Mouse (Mus musculus) thymus, adult 2 months (tissue): ENCODE data around the gene Tlk2. TPM values are rescaled to one million over a fixed set of nuclear protein-coding genes. Genes with fewer than 3 reads are reported as not detected.

Source experiments
- DNase-seq: peaks from one replicate; pipeline ENCODE4 v3.0.0; 2021
- H3K27ac ChIP-seq: fragments of 200-500 bp; 2 replicates; pipeline ENCODE4 v1.5.1; 2012; ENCODE audit warnings: low read length, control low read depth; ENCODE audit not compliant: control insufficient read depth, insufficient read depth
- H3K27me3 ChIP-seq: fragments of 200-500 bp; 2 replicates; pipeline ENCODE4 v1.6.1; 2012; ENCODE audit warnings: mild to moderate bottlenecking, low read length, moderate library complexity, mixed read lengths; ENCODE audit not compliant: control insufficient read depth, insufficient read depth
- H3K36me3 ChIP-seq: fragments of 200-500 bp; 2 replicates; pipeline ENCODE4 v1.6.1; 2012; ENCODE audit warnings: mild to moderate bottlenecking, low read length, moderate library complexity; ENCODE audit not compliant: control insufficient read depth, insufficient read depth
- H3K4me1 ChIP-seq: fragments of 200-500 bp; replicated peaks from 2 replicates; pipeline ENCODE4 v1.6.1; 2012; ENCODE audit warnings: low read length; ENCODE audit not compliant: control insufficient read depth, insufficient read depth
- H3K4me3 ChIP-seq: fragments of 200-500 bp; 2 replicates; pipeline ENCODE4 v1.5.1; 2012; ENCODE audit warnings: mild to moderate bottlenecking, low read length, control low read depth, moderate library complexity; ENCODE audit not compliant: control insufficient read depth, insufficient read depth
- CTCF ChIP-seq: fragments of 200-500 bp; IDR thresholded peaks from 2 replicates; pipeline ENCODE4 v1.5.1; 2012; ENCODE audit warnings: mild to moderate bottlenecking, control low read depth, low read length, moderate library complexity, borderline replicate concordance; ENCODE audit not compliant: control insufficient read depth, poor library complexity, insufficient read depth; ENCODE audit errors: extremely low read depth
- POLR2A ChIP-seq: fragments of 200-500 bp; IDR thresholded peaks from 2 replicates; pipeline ENCODE4 v1.6.1; 2012; ENCODE audit warnings: mild to moderate bottlenecking, low read length, control low read depth, moderate library complexity; ENCODE audit not compliant: control insufficient read depth, poor library complexity, insufficient read depth; ENCODE audit errors: extremely low read depth
- WGBS: fragments of 180-500 bp; shearing (Covaris S2); methylation state at CpG from one replicate; pipeline ENCODE4 v1.1.7; 2018; 5-methylcytosine and 5-hydroxymethylcytosine counted together
- polyA plus RNA-seq: library from polyadenylated mRNA; depleted of rRNA; stranded (reverse); fragments of >200 nt; gene quantifications from 2 replicates; pipeline ENCODE4 v1.2.3, GENCODE M21; 2012

The Tlk2 gene
- polyA plus RNA-seq, 1 experiment = 31.6 TPM

- DNase-seq = no peak
- Histone ChIP-seq H3K4me1 (no peaks in the 10 kb centered on the region), H3K27ac (no peak overlapping the region), H3K27me3 (no peaks in the 10 kb centered on the region), H3K4me3 (no peak overlapping the region), H3K36me3 (peaks cover 72% of the 10 kb centered on the region)
- TF ChIP-seq POLR2A (no peak), CTCF (no peak)
- WGBS = 95% methylated on average over 6 of the region's 6 CpGs
Measured at GRCm38 (mm10) chr11:105246785-105247184, 68.2 kb downstream of the Tlk2 start.

GRCm38 (mm10) chr11:105247321-105247720 lies 68.7 kb downstream of the Tlk2 start:
- no peak for TF ChIP-seq CTCF
- Histone ChIP-seq H3K27ac (no peak overlapping the region), H3K36me3 (peaks cover 67% of the 10 kb centered on the region)

GRCm38 (mm10) chr11:105259733-105260132 lies 81.1 kb downstream of the Tlk2 start:
- TF ChIP-seq CTCF = no peak
- no peak for TF ChIP-seq POLR2A
- no peak for DNase-seq
- H3K4me1 ChIP-seq = no peaks in the 10 kb centered on the region
- no peak overlapping the region for H3K4me3 ChIP-seq
- H3K36me3 ChIP-seq = peaks cover 73% of the 10 kb centered on the region
- H3K27me3 ChIP-seq = no peaks in the 10 kb centered on the region
- WGBS = 85% methylated on average over 3 of the region's 3 CpGs
- H3K27ac ChIP-seq = no peak overlapping the region

More at GRCm38 (mm10) chr11:105247321-105247720, 68.7 kb downstream of the Tlk2 start:
- Histone ChIP-seq H3K4me1 (no peaks in the 10 kb centered on the region), H3K27me3 (no peaks in the 10 kb centered on the region), H3K4me3 (no peak overlapping the region)
- DNase-seq = no peak
- 97% methylated on average over 5 of the region's 5 CpGs for WGBS

DNA sequence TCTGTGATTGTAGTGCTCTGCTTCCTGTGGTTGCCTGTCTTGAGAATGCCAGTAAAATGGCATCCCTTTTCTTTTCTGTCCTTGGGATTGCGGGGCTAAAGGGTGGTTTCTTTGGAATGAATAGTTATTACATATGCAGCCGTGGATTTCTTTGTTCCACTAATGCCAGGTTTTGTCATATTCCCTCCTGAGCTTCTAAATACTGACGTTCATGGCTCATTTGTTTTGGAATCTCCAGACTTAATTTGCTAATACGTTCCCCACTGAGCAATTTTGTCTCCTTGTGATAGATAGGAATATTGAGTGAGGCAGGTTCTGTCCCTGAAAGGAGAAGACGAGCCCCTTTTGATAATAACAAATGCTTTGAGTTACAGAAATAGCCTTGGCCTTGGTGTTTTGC lies 82.5 kb downstream of the Tlk2 start:
- Histone ChIP-seq H3K27me3 (no peaks in the 10 kb centered on the region), H3K4me3 (no peak overlapping the region), H3K27ac (no peak overlapping the region), H3K36me3 (peaks cover 68% of the 10 kb centered on the region), H3K4me1 (no peaks in the 10 kb centered on the region)
- WGBS = 97% methylated on average over 5 of the region's 5 CpGs
- TF ChIP-seq POLR2A (no peak), CTCF (no peak)
- DNase-seq = no peak

GRCm38 (mm10) chr11:105261601-105262351 lies 83.2 kb downstream of the Tlk2 start:
- Histone ChIP-seq H3K4me3 (no peak overlapping the region), H3K27me3 (no peaks in the 10 kb centered on the region), H3K4me1 (no peaks in the 10 kb centered on the region), H3K36me3 (peaks cover 68% of the 10 kb centered on the region), H3K27ac (no peak overlapping the region)
- TF ChIP-seq POLR2A = no peak
- no peak for TF ChIP-seq CTCF
- no peak for DNase-seq
- 90% methylated on average over 4 of the region's 4 CpGs for WGBS

GRCm38 (mm10) chr11:105264506-105264905 lies 85.9 kb downstream of the Tlk2 start:
- no peak overlapping the region for H3K27ac ChIP-seq
- H3K4me3 ChIP-seq = no peak overlapping the region
- no peaks in the 10 kb centered on the region for H3K4me1 ChIP-seq
- H3K36me3 ChIP-seq = peaks cover 65% of the 10 kb centered on the region
- TF ChIP-seq CTCF = no peak
- no peak for TF ChIP-seq POLR2A
- no peaks in the 10 kb centered on the region for H3K27me3 ChIP-seq
- no peak for DNase-seq

- H3K36me3 ChIP-seq = peaks cover 62% of the 10 kb centered on the region
- DNase-seq = no peak
- WGBS = 98% methylated on average over 3 of the region's 3 CpGs
- no peak for TF ChIP-seq POLR2A
- H3K4me3 ChIP-seq = no peak overlapping the region
- H3K27ac ChIP-seq = no peak overlapping the region
- no peaks in the 10 kb centered on the region for H3K4me1 ChIP-seq
- H3K27me3 ChIP-seq = no peaks in the 10 kb centered on the region
Measured at GRCm38 (mm10) chr11:105264988-105265387, 86.4 kb downstream of the Tlk2 start.
